Mouse (Mus musculus) forebrain, embryonic 16.5 days (tissue): ENCODE data around the gene Tdpoz1. TPM values are rescaled to one million over a fixed set of nuclear protein-coding genes. Genes with fewer than 3 reads are reported as not detected.

Source experiments
- polyA plus RNA-seq: library from polyadenylated mRNA; unstranded; fragments of >200 nt; fragmentation: Nextera tagmentation; extraction: Ambion mirVana; gene quantifications from 2 replicates; pipeline ENCODE4 v1.2.1, GENCODE M21; 2015

Tdpoz1 gene
- polyA plus RNA-seq, 1 experiment from 2014 or later: not detected

Other genes with a start within 250 kb of the Tdpoz1 start
- gene Tchh, start 234.0 kb downstream of the Tdpoz1 start, polyA plus RNA-seq: 0.48 and 0.90 TPM in 2 replicates
- not detected in 2 replicates for gene Tchhl1, start 207.6 kb downstream of the Tdpoz1 start, polyA plus RNA-seq
- 104 and 129 TPM in 2 replicates for gene S100a11, start 155.8 kb downstream of the Tdpoz1 start, polyA plus RNA-seq
- 117 and 124 TPM in 2 replicates for gene S100a10, start 121.2 kb downstream of the Tdpoz1 start, polyA plus RNA-seq
- gene Tdpoz2, start 23.6 kb downstream of the Tdpoz1 start, polyA plus RNA-seq: not detected in 2 replicates
- not detected in 2 replicates for gene Gm37596, start 16.8 kb upstream of the Tdpoz1 start, polyA plus RNA-seq
- gene Gm5773, start 96.7 kb upstream of the Tdpoz1 start, polyA plus RNA-seq: not detected in 2 replicates
- not detected in 2 replicates for gene Tdpoz4, start 120.1 kb upstream of the Tdpoz1 start, polyA plus RNA-seq
- not detected in 2 replicates for gene Tdpoz3, start 149.7 kb upstream of the Tdpoz1 start, polyA plus RNA-seq